Mouse (Mus musculus): ENCODE results near the gene Cdiptos.

The Cdiptos gene

GRCm38 (mm10) chr7:127014320-127014719, 38.4 kb upstream of the Cdiptos start, which contains the start of gene Mvp:
Mvp (minus strand) TSS chr7:127014621.
- DNase-seq (ENCODE audit: low spot score in 2 of 2) = no peak

- DNase-seq (ENCODE audit: low spot score in 2 of 2) = no peak
These were observed 37.5 kb upstream of the Cdiptos start for GRCm38 (mm10) chr7:127013385-127013784.

- DNase-seq (ENCODE audit: low spot score in 2 of 2) = no peak
These were observed 36.9 kb upstream of the Cdiptos start for GRCm38 (mm10) chr7:127012845-127013244.

- DNase-seq (ENCODE audit: low spot score in 2 of 2) = no peak
These were observed 36.5 kb upstream of the Cdiptos start for GRCm38 (mm10) chr7:127012374-127012773.

- no peak for DNase-seq (ENCODE audit: low spot score in 2 of 2)
These were observed 35.8 kb upstream of the Cdiptos start for GRCm38 (mm10) chr7:127011717-127012116.

- no peak for DNase-seq (ENCODE audit: low spot score in 2 of 2)
These were observed 35.2 kb upstream of the Cdiptos start for GRCm38 (mm10) chr7:127011051-127011450.

GRCm38 (mm10) chr7:127009307-127010085, 33.6 kb upstream of the Cdiptos start:
- no peak for DNase-seq (ENCODE audit: low spot score in 2 of 2)

GRCm38 (mm10) chr7:127008239-127009019, 32.5 kb upstream of the Cdiptos start:
- peak; percentile 81 to 84 for DNase-seq (ENCODE audit: low spot score in 2 of 2)

- DNase-seq (ENCODE audit: low spot score in 2 of 2) = no peak
These were observed 31.6 kb upstream of the Cdiptos start for GRCm38 (mm10) chr7:127007313-127008024.

- no peak for DNase-seq (ENCODE audit: low spot score in 2 of 2)
These were observed 28.4 kb upstream of the Cdiptos start for GRCm38 (mm10) chr7:127004122-127004875.

- no peak for DNase-seq (ENCODE audit: low spot score in 2 of 2)
These were observed 27.7 kb upstream of the Cdiptos start for GRCm38 (mm10) chr7:127003620-127004019.

GRCm38 (mm10) chr7:126999568-126999967, 23.7 kb upstream of the Cdiptos start:
- no peak for DNase-seq (ENCODE audit: low spot score in 2 of 2)

- DNase-seq (ENCODE audit: low spot score in 2 of 2) = no peak
These were observed 20.6 kb upstream of the Cdiptos start for GRCm38 (mm10) chr7:126996449-126996848.

- DNase-seq (ENCODE audit: low spot score in 2 of 2) = no peak
These were observed 12.9 kb upstream of the Cdiptos start for GRCm38 (mm10) chr7:126988816-126989215.

GRCm38 (mm10) chr7:126986319-126986718, 10.4 kb upstream of the Cdiptos start:
- DNase-seq (ENCODE audit: low spot score in 2 of 2) = no peak

GRCm38 (mm10) chr7:126984667-126985444, 9.0 kb upstream of the Cdiptos start:
- no peak for DNase-seq (ENCODE audit: low spot score in 2 of 2)

GRCm38 (mm10) chr7:126983113-126983512, 7.2 kb upstream of the Cdiptos start:
- DNase-seq (ENCODE audit: low spot score in 2 of 2) = no peak

GRCm38 (mm10) chr7:126982054-126982453, 6.2 kb upstream of the Cdiptos start:
- no peak for DNase-seq (ENCODE audit: low spot score in 2 of 2)

- no peak for DNase-seq (ENCODE audit: low spot score in 2 of 2)
These were observed 5.7 kb upstream of the Cdiptos start for GRCm38 (mm10) chr7:126981601-126982000.

- DNase-seq (ENCODE audit: low spot score in 2 of 2) = no peak
These were observed 2.9 kb upstream of the Cdiptos start for GRCm38 (mm10) chr7:126978841-126979240.

Measured in urinary bladder, postnatal 4 days (tissue).